Mouse (Mus musculus): ENCODE data around the gene Cdkl4.
A peak's percentile ranks its signal among the peaks of the same experiment; 100 is the strongest.

Cdkl4 gene

DNA sequence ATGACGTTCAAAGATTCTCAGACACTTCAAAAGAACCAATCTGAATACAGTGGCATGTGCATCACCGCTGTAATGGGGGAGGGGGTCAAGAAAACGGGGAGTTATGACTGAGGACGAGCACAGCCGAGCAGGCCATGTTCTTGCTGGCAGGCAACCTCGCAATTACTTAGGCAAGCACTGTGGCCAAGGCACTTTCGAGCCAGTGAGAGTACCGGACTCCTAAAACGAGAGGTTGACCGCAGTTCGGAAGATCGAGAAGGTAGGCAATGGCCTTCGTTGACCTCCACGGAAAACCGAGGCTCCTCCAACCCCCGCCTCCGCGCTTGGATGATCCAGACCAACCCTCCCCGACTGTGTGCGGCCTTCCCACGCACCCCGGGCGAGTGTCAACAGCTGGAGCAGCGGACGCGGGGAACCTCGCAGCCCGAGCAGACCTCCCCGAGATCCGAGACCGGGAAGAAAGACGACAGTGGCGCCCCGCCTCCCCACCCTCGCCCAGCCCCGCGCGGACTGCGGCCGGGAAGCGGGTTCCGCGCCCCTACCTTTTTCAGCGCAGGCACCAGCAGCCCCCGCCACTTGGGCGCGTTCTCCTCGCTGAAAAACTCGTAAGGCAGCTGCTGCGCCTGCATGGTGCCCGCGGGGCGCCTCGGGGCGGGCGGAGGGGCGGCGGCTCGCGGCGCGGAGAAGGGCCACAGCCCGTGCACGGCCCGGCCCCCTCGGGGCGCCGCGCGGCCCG, 98.2 kb downstream of the Cdkl4 start:
- DNase-seq: peak; percentile 71

DNA sequence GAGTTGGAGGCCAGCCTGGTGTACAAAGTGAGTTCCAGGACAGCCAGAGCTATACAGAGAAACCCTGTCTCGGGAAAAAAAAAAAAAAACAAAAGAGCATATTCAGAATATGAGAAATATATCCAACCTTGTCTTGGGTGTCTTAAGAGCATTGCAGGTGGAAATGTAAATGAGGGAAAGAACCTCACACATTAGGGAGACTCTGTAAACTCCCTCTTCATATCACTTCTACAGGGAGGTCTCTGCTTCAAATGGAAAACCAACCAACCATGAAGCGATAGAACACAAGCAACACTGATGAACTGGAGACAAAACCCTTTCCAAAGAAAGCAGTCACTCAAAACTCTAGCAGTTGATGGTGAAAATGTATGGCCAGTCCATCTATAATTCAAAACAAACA, 99.9 kb downstream of the Cdkl4 start:
- no peak for DNase-seq

DNA sequence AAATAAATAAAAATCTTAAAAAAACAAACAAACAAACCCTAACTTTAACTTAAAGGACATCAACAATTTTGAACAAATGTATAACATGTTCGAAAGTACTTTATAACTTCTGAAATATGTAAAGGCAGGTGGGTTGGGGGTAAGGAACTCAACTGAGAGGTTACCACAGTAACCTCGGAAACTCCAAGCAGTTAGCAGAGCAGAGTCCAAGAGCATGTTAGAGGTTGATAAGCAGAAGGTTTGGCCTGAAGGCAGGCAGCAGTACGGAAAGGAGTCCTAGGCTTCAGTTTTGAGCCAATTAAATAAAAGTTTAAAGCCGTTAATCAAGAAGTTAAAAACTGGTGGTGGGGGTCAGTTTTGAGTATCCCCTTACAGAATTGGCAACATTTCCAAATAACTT, 101.1 kb downstream of the Cdkl4 start:
- no peak for DNase-seq
